Mouse (Mus musculus) cortical plate, adult 2 months (tissue): Measurements from ENCODE around the gene 4921501E09Rik.

Source experiments
- CTCF ChIP-seq: fragments of 200-500 bp; IDR thresholded peaks from 2 replicates; pipeline ENCODE4 v1.5.1; 2011; ENCODE audit warnings: mild to moderate bottlenecking, control low read depth, low read length; ENCODE audit not compliant: insufficient read depth; ENCODE audit errors: extremely low read depth
- POLR2A ChIP-seq: fragments of 200-500 bp; IDR thresholded peaks from 2 replicates; pipeline ENCODE4 v1.6.1; 2011; ENCODE audit warnings: mild to moderate bottlenecking, low read length, control low read depth; ENCODE audit not compliant: insufficient read depth; ENCODE audit errors: extremely low read depth

DNA sequence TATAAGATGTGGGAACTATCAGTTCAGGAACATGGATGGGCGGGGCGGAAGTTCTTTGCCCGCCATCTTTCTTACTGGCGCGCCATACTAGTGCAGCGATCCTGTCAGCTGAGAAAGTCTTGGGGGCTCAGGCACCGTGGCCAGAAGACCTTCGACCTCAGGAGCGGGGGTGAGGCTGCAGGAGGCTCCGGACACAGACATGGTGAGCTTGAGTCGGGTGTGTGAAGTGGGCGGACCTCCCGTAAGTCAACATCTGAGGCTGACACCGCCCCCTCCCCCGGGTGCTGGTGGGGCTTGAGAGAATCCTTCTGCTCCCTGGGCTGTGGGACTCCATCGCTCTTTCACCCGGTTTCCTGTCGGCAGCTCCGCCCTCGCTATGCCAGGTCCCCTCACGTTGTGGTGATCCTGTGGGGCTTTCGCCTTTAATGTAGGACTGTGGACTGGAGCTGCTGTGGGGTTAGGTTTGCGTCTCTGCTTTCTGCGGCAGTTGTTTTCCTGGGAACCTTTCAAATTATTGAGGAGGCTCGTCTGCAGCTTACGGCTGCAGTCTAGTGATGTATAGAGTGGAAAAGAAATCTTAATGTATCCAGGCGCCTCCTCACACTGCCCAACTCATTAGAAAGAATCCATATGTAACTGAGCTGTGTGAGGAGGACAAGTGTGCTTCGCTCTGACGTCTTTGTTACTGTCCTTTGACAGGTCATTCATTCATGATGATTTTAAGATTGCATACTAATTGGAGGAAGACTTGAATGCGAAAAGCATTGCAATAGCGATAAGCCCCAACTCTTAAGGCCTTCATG is 24.7 kb upstream of the 4921501E09Rik start:
- TF ChIP-seq POLR2A (0 out of 2 replicates have a peak, but pooled peaks have one; percentile 38), CTCF (no peak)
